ENCODE assay signal across 22 mouse cellular contexts in the genomic region with DNA sequence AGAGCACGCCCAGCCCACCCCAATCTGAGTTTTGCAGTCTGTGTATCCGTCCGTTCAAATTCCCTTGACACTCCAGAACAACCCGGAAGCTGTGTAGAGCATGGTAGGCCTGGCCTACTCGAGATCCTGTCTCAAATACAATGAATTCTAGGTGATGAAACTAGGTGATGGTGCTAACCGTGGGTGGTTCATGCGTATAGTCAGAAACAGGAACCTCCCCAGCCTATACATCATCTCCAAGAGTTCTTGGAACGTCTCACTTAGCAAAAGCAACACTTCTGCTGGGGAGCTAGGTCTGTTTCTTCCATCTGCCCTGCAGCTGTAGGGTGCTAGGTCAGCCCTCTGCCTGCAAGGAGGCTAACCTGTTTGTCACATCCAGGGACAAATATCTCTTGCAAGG. TPM values are rescaled to one million over a fixed set of nuclear protein-coding genes. Genes with fewer than 3 reads are reported as not detected.
DNase-seq lines count a peak whose midpoint lies in the region; ATAC-seq and TF ChIP-seq lines count a peak whose summit lies in the region.
"Had no signal": no experiment of that assay in that cellular context is flagged by ENCODE, and none has a peak within 500 bp of the region (broad histone marks: within the 10 kb centered on the region; RNA-seq: fewer than 3 reads in every experiment).

No protein-coding gene starts in this region.

- no peak for TF ChIP-seq POLR2A in lung, adult 2 months (IDR thresholded peaks at IDR 0.05; ENCODE audit: borderline replicate concordance, extremely low read depth, low read depth, low read length)

- WGBS in lung, adult 2 months, result 77% methylated on average over 8 of the region's 8 CpGs

- intact Hi-C loops in heart, postnatal 14 days (cut with DNase I), result no loop called here

- ATAC-seq in frontal cortex, adult (ENCODE audit: low TSS enrichment), result peak; percentile 53
- ATAC-seq in neutrophil, adult 5-6 weeks (ENCODE audit: extremely low read depth, insufficient number of reproducible peaks, low FRiP score, poor library complexity, severe bottlenecking), result 0 out of 2 replicates have a peak, but pooled peaks have one; percentile 20
- ATAC-seq: forebrain, embryonic 14.5 days; intestine, postnatal 0 days; liver, embryonic 12.5 days; liver, postnatal 0 days had no signal

- DNase-seq in frontal cortex, adult 2 months (ENCODE audit: extremely low spot score in 1 of 2, low spot score in 1 of 2), result no peak
- peak; percentile 77 for DNase-seq in lung, postnatal 36 days
- no peak for DNase-seq in lung, adult 2 months
- DNase-seq in gonadal fat pad, adult 2 months (ENCODE audit: low read depth), result peak; percentile 13
- no peak for DNase-seq in heart, postnatal 14 days
- DNase-seq in thymus, postnatal 14 days, result no peak
- DNase-seq: adrenal gland, adult 8-10 months; cerebellum, adult 9-10 months; cerebellum, postnatal 36 days; gastrocnemius, adult 2 months; kidney, adult 9 months; kidney, postnatal 10 days; left cerebral cortex, postnatal 4 days; liver, postnatal 0 days; midbrain, embryonic 14.5 days; retina, postnatal 1 day; spleen, adult 18-20 months had no signal

- H3K4me3 ChIP-seq in lung, adult 2 months (replicated peaks; ENCODE audit: extremely low read depth, low read depth, low read length), result no peak overlapping the region
- H3K4me3 ChIP-seq: gastrocnemius, adult 2 months; liver, embryonic 12.5 days had no signal

- TF ChIP-seq CTCF in lung, adult 2 months (IDR thresholded peaks at IDR 0.05; ENCODE audit: insufficient read depth, low read length), result no peak

- H3K4me1 ChIP-seq in lung, adult 2 months (ENCODE audit: control insufficient read depth, insufficient read depth, low read length), result peaks cover under 1% of the 10 kb centered on the region; the same call in 1 of the 2 replicates

RNA-seq across cellular contexts. Expression of gene Ubl3, which starts 52.1 kb away (rescaled TPM):
- polyA plus RNA-seq in frontal cortex, adult 2 months (2012; rRNA removed), result 139 and 162 TPM in 2 replicates
- 113 and 118 TPM in 2 replicates for polyA plus RNA-seq in lung, adult 2 months (2012; rRNA removed)
- polyA plus RNA-seq in gonadal fat pad, adult 2 months (2012; rRNA removed), result 72.2 and 87.5 TPM in 2 replicates
- total RNA-seq in neutrophil, adult 5-6 weeks (2017), result 186 and 187 TPM in 2 replicates
- 10 to 100 TPM; 84.6 to 95.6 TPM for total RNA-seq in heart, postnatal 14 days (2021)

Comparison
In these comparisons a context has a peak if more than half of its experiments do, and no peak if none do; other contexts are left out.
1. DNase-seq: peak in lung, postnatal 36 days (single experiment) and gonadal fat pad, adult 2 months (single experiment); none in frontal cortex, adult 2 months (0 of 2), lung, adult 2 months (single experiment), heart, postnatal 14 days (0 of 2) and thymus, postnatal 14 days (single experiment).